Mouse (Mus musculus) liver, adult 2 months (tissue): ENCODE measurements around the gene Gm49387. TPM values are rescaled to one million over a fixed set of nuclear protein-coding genes. Genes with fewer than 3 reads are reported as not detected.

Source experiments
- DNase-seq: peaks from one replicate; pipeline ENCODE4 v3.0.0-alpha.2; 2011; ENCODE audit warnings: low read depth, low spot score; ENCODE audit errors: extremely low read depth
- H3K27ac ChIP-seq: fragments of 200-500 bp; replicated peaks from 2 replicates; pipeline ENCODE4 v1.5.1; 2012; ENCODE audit warnings: low read depth, mild to moderate bottlenecking, control low read depth, inconsistent platforms, low read length; ENCODE audit not compliant: insufficient read depth
- H3K27me3 ChIP-seq: fragments of 200-500 bp; 2 replicates; pipeline ENCODE4 v1.6.1; 2012; ENCODE audit warnings: mild to moderate bottlenecking, moderate library complexity, low read length, inconsistent platforms; ENCODE audit not compliant: control insufficient read depth, insufficient read depth
- H3K36me3 ChIP-seq: fragments of 200-500 bp; 2 replicates; pipeline ENCODE4 v1.6.1; 2012; ENCODE audit warnings: low read length, inconsistent platforms; ENCODE audit not compliant: control insufficient read depth, insufficient read depth
- H3K4me1 ChIP-seq: fragments of 200-500 bp; 2 replicates; pipeline ENCODE4 v1.6.1; 2011; ENCODE audit warnings: low read length; ENCODE audit not compliant: control insufficient read depth, insufficient read depth
- H3K4me3 ChIP-seq: fragments of 200-500 bp; 2 replicates; pipeline ENCODE4 v1.5.1; 2011; ENCODE audit warnings: low read depth, mild to moderate bottlenecking, control low read depth, low read length, moderate library complexity; ENCODE audit not compliant: insufficient read depth
- H3K79me2 ChIP-seq: fragments of 200-500 bp; 2 replicates; pipeline ENCODE4 v1.6.1; 2012; ENCODE audit warnings: inconsistent platforms, mild to moderate bottlenecking, low read length, moderate library complexity; ENCODE audit not compliant: control insufficient read depth, insufficient read depth
- H3K9ac ChIP-seq: fragments of 200-500 bp; 2 replicates; pipeline ENCODE4 v1.6.1; 2012; ENCODE audit warnings: low read depth, mild to moderate bottlenecking, control low read depth, inconsistent platforms, low read length
- CTCF ChIP-seq: fragments of 200-500 bp; IDR thresholded peaks from 2 replicates; pipeline ENCODE4 v1.5.1; 2011; ENCODE audit warnings: low read depth, low read length, control low read depth
- POLR2A ChIP-seq: fragments of 200-500 bp; IDR thresholded peaks from 2 replicates; pipeline ENCODE4 v1.6.1; 2011; ENCODE audit warnings: low read length, control low read depth; ENCODE audit not compliant: insufficient read depth; ENCODE audit errors: extremely low read depth
- WGBS: fragments of 180-500 bp; shearing (Covaris S2); methylation state at CpG from one replicate; pipeline ENCODE4 v1.1.7; 2018; 5-methylcytosine and 5-hydroxymethylcytosine counted together
- polyA plus RNA-seq: library from polyadenylated mRNA; depleted of rRNA; stranded (reverse); fragments of >200 nt; gene quantifications from 2 replicates; pipeline ENCODE4 v1.2.3, GENCODE M21; 2012
- total RNA-seq: library from RNA; depleted of rRNA; stranded (reverse); fragments of >200 nt; gene quantifications from 2 replicates; pipeline ENCODE4 v1.2.3, GENCODE M21; 2014

Gm49387 gene
- total and polyA plus RNA-seq, 2 experiments: 2.6 TPM; not detected in 1

DNA sequence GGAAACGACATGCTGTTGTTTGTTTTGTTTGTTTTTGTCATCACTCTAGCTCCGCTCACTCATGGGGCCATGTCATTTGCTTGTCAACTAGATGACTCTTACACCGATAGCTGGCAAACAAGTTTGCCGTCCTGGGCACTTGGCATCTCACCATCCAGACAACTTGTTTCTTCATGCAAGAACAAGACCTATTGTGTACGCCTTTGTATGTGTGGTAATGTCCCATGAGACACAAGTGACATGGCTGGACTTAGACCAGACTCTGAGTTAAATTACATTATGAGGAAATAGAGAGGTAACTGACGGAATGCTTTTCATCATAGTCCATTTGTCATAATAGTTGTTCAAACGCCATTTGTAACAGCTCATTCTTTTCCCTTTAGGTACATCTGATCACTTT, 5.2 kb upstream of the Gm49387 start:
- DNase-seq: peak; percentile 74
- H3K9ac ChIP-seq: no peak overlapping the region
- peaks cover 19% of the 10 kb centered on the region for H3K4me1 ChIP-seq
- peak overlapping the region; percentile 38 for H3K27ac ChIP-seq
- no peaks in the 10 kb centered on the region for H3K27me3 ChIP-seq
- TF ChIP-seq CTCF (no peak), POLR2A (no peak)
- no peaks in the 10 kb centered on the region for H3K36me3 ChIP-seq
- WGBS: 25% methylated on average over 7 of the region's 7 CpGs
- H3K79me2 ChIP-seq: peaks cover 19% of the 10 kb centered on the region; the same call in 1 of the 2 replicates
- H3K4me3 ChIP-seq: no peak overlapping the region

DNA sequence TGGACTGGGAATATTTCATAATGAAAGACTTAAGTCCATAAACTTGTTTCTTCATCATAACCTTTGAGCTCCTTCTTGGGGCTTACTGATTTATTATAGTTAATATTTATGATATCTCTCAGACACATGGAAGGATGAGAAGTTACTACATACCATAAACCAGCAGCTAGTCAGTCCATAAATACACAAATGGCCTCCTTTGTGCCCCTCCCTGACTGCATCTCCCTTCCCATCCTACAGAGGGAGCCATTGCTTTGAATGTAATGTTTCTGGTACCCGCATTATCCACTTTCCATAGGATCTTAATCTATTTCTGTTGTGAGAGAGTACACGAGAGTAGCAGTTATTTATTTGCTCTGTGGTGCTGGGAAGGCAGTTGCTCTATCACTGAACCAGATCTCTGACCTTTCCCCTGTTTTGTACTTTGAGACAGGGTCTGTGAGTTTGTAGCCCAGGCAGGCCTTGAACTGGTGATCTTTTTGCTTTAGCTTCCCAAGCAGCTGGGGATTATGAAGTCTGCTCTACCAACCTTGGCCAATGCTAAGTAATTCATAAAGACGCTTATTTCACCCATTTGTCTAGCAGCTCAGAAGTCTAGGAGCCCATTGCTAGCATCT, 4.4 kb upstream of the Gm49387 start:
- TF ChIP-seq POLR2A (no peak), CTCF (peak; percentile 41; the same call in 1 of the 2 replicates)
- peaks cover 19% of the 10 kb centered on the region; the same call in 1 of the 2 replicates for H3K79me2 ChIP-seq
- WGBS: 30% methylated on average over 3 of the region's 3 CpGs
- no peaks in the 10 kb centered on the region for H3K36me3 ChIP-seq
- H3K4me1 ChIP-seq: peaks cover 19% of the 10 kb centered on the region
- H3K9ac ChIP-seq: no peak overlapping the region; the same call in 1 of the 2 replicates
- DNase-seq: peak; percentile 89
- H3K27me3 ChIP-seq: no peaks in the 10 kb centered on the region
- peak overlapping the region; percentile 94 for H3K27ac ChIP-seq
- no peak overlapping the region for H3K4me3 ChIP-seq

DNA sequence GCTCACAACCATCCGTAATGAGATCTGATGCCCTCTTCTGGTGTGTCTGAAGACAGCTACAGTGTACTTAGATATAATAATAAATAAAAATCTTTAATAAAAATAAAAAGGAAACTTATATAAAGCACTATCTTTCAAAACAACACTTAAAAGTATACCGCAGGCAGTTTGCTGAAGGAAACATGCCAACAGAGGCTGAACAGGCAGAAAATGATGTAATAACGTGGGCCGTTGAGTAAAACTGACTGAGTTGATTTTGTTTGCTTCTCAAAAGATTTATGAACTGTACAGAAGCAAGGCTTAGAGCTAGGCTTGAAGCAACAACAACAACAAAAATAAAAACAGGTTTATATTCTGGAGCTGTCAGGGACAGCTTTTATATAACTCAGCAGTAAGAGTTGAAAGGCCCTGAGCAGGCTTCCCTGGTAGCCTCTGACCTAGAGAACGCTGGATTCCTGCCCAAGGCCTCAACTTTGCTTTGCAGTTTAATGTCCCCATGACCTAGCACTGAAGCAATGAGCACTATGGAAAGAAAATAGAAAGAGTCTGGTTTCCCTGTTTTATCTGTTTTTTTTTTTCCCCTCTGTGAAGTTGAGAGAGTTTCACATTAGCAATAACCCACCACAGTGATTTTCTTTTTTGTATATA, 3.6 kb upstream of the Gm49387 start:
- peaks cover 3% of the 10 kb centered on the region for H3K36me3 ChIP-seq
- H3K27ac ChIP-seq: peak overlapping the region; percentile 62
- DNase-seq: peak; percentile 95
- TF ChIP-seq CTCF (no peak), POLR2A (no peak)
- H3K9ac ChIP-seq: no peak overlapping the region
- peaks cover 19% of the 10 kb centered on the region; the same call in 1 of the 2 replicates for H3K79me2 ChIP-seq
- no peaks in the 10 kb centered on the region for H3K27me3 ChIP-seq
- WGBS: 22% methylated on average over 5 of the region's 5 CpGs
- H3K4me3 ChIP-seq: no peak overlapping the region
- H3K4me1 ChIP-seq: peaks cover 19% of the 10 kb centered on the region

DNA sequence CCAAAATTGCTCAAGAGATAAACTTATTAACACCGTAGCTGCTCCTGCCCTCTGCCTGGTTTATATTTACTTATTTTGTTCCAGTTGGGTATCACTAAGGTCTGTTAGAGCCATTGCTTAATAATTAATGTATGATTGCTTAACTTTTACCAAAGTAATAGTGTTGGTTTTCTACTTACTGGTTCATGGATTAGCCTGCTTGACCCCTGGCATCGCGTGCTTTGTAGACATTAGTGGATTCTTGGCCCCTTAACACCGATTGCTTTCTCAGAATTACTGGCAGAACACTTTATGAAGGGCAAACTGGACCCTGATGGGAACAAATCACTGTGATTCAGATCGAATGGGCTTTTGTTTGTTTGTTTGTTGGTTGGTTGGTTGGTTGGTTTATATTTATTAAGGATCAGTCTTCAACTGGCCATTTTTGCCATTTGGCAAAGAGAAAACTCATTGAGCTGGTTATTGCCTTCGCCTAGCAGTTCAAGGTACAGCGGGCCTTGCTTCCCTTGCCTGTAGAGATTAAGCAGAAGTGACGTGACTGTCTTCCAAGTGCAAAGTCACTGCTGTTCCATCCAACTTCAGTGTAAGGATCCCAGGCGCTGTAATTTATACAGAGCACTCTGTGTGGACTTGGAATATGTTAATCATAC, 953 bp upstream of the Gm49387 start:
- Histone ChIP-seq H3K79me2 (peaks cover 10% of the 10 kb centered on the region; the same call in 1 of the 2 replicates), H3K4me3 (peak overlapping the region; percentile 85), H3K36me3 (peaks cover 12% of the 10 kb centered on the region), H3K27ac (peak overlapping the region; percentile 92), H3K27me3 (no peaks in the 10 kb centered on the region), H3K4me1 (peaks cover 26% of the 10 kb centered on the region), H3K9ac (peak overlapping the region; percentile 80)
- TF ChIP-seq POLR2A: no peak
- no peak for TF ChIP-seq CTCF
- WGBS: 16% methylated on average over 9 of the region's 9 CpGs
- DNase-seq: peak; percentile 100

DNA sequence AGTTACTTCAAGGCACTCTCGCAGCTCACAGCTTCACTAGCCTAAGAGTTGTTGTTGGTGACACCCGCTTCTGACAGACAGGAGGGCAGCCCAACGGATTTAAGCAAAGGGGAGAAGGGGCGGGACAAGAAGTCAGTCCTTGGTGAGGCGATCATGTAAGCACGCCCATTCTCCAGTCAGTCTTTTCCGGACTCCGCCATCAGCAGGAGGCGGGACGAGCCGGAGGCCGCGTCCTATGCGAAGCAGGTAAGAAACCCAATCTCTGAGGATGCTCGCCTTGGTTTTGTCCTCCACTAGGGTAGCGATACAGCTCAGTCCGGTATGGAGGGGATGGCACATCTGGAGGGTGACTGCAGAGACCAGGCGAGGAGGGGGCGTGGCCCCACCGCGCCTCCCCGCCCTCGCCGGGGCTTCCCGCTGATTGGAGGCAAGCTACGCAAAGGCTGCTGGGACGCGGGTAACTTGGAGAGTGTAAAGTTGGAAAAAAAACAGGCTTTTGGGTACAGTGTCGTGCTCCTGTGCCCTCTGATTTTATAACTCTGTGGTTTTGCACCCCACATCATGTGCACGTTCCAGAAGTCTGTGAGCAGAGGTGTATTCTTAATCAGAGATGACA, 320 bp upstream of the Gm49387 start, which contains the start of the genes Btd and Hacl1:
Gene Btd, plus strand, starts transcription at position 139 of the 616 bp plus-strand sequence.
Gene Hacl1, minus strand, starts transcription at position 397 of the 616 bp plus-strand sequence.
- WGBS: under 1% methylated on average over 30 of the region's 30 CpGs
- peak; percentile 87; the same call in 1 of the 2 replicates for TF ChIP-seq POLR2A
- no peak for TF ChIP-seq CTCF

More for the DNA sequence above, 320 bp upstream of the Gm49387 start, which contains the start of the genes Btd and Hacl1:
- peaks cover 27% of the 10 kb centered on the region for H3K4me1 ChIP-seq
- peaks cover 7% of the 10 kb centered on the region; the same call in 1 of the 2 replicates for H3K79me2 ChIP-seq
- peaks cover 12% of the 10 kb centered on the region for H3K36me3 ChIP-seq
- no peaks in the 10 kb centered on the region for H3K27me3 ChIP-seq
- peak within 1 kb of the TSS; percentile 89 for H3K9ac ChIP-seq
- DNase-seq: peak; percentile 96
- peak within 1 kb of the TSS; percentile 92 for H3K27ac ChIP-seq
- peak within 1 kb of the TSS; percentile 85 for H3K4me3 ChIP-seq
